Mouse (Mus musculus): ENCODE data around the gene Cflar.
A peak's percentile ranks its signal among the peaks of the same experiment; 100 is the strongest.

The Cflar gene

DNA sequence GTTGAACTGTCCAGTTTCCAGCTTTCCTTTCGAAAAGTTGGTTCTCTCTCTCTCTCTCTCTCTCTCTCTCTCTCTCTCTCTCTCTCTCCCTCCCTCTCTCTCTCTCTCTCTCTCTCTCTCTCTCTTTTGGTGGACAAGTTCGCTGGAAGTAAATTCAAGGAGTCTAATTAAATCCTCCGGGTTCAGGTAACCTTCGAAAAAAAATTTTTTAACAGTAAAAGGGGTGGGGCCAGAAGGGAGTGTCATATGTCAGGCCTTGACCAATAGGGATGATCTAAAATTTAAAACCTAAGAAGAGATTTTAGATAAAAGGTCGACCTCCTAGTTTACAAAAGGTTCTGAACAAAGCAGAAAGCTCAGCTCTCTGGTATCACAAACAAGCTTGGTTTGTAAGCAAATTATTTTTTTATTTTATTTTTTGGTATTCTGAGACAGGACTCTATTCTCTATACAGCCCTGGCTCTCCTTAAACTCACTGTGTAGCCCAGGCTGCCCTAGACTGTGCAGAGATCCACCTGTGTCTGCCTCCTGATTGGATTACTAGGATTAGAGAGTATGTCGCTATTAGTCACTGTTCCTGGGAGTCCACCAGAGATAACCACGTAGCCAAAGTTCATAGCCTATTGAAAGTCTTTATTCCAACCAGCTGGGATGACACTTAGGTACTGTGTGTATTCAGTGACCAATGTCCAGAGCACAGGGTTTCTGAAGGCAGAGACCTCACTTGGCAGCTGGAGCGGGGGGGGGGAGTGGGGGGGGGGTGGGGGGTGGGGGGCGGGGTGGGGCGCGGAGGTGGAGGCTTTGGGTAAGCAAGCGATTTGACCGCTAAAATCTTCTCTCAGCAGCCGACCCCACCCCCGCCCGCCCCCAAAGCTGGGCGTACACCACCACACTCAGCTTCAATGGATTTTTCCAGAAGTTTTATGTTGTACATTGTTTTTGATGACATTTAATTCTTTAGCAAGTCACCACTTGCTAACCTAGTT lies 1.1 kb downstream of the Cflar start:
- no peak for DNase-seq (ENCODE audit: low spot score in 2 of 2)

DNA sequence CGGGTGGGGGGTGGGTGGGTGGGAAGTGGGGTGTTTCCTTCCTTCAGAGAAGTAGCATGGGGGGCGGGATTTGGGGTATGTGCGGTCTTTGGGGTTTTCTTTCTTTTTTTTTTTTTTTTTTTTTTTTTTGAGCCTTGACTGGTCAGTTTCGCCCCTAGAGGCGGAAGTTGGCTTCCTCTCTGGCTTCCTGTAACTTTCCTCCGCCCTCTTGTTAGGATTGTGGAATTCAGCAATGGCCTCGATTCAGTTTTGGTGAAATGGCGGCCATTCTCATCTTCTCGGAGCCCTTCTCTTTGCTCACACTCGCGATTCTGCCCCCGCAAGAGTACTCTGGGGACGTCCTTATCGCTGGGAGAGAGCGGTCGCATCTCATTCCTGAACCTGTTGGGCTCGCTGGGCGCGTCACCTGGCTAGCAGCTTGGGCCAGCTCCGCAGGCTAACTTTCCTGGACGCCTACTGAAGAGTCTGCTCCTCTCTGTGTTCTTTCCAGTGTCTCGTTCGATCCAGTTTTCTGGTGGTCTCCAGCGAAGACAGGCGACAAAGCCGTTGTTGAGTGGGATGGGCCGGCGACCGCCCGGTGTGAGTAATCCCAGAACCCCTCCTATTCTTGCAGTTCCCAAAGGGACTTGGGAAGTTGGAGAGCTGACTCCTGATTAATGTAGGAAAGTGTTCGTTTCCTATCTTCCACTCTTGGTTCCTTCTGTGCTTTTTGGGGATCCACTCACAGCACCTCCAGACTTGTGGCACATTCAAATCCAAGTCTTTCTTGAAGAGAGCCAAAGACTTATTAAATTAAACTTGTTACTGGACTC lies 2.0 kb downstream of the Cflar start:
- peak; percentile 44 to 54 for DNase-seq (ENCODE audit: low spot score in 2 of 2)

DNA sequence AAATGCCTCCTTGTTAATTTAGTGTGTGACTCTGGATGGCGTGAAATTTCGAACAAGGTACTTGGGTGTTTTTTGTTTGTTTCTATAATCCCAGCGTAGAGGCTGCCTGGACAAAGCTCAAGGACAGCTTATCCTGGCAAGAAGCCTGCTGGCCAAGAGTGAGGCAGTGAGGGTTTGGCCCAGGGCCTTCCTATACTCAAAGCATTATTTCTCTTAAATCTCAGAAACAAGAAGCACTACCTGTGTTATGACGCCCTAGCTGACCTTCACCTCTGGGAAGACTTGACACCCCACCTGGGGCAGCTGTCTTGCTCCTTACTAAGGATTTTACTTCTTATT lies 2.6 kb downstream of the Cflar start:
- DNase-seq (ENCODE audit: low spot score in 2 of 2), result no peak

DNA sequence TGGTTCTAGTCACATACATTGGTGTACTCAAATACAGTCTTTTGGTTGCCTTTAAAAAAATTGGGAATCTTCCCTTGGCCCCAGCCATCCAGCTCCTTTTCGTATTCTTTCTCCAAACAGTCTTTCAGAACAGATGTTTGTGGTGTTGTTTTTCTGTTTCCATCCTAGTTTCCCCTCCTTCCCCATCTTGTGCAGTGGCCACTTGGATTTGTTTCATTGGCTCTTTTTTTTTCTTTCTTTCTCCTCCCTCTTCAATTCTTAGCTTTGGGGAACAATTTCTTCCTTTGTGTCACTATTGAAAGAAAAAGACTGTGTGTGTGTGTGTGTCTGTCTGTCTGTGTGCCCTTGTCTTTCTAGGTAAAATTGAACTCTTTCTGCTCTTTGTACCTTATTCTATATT lies 3.1 kb downstream of the Cflar start:
- no peak for DNase-seq (ENCODE audit: low spot score in 2 of 2)

DNA sequence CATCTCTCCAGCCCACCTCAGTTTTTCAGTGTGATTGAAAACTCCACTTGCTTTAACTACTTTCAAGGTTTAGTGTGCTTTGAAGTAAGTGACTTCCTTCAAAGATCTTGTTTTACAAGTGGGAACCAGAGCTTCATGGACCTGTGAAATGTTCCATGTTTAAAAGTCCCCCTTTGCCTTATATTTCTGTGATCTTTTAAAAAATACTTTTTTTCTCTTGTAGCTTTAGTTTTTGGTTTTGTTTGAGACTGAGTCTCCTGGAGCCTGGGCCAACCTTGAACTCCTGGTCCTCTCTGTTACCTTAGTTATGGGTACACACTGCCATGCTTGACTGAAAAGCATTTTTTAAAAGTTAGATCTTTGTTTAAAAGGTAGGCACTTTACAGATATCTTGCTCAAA lies 4.2 kb downstream of the Cflar start:
- no peak for DNase-seq (ENCODE audit: low spot score in 2 of 2)

DNA sequence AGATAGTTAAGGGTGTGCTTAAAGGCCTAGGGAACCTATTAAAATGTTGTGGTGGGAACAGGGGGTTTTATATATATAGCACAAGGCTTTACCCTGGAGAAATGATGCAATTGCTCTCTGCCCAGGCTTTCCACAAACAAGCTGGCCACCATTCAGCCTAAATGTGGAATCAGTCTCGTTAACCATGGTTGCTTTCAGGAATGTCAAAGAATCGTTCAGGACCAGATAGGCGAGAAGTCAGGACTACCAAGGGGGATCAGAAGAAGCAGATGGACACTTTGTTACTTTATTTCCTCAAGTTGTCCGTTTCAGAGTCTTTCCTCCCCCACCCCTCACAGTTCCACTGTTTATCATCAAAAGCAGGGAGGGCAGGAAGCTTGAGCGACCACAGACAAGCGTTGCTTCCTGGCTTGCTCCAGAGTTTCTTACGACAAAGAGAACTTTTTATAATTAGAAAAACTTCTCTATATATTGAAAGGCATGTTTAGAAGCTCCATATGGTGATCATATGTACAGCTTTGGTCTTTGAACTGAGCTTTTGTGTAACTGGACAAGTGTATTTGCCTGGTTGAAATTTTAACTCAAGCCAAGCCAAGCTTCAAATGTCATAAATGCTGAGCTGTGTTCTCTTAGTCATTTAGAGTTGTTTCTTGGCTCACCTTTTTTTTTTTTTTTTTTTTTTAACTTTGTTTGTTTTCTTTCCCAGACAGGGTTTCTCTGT lies 5.0 kb downstream of the Cflar start:
- no peak for DNase-seq (ENCODE audit: low spot score in 2 of 2)

DNA sequence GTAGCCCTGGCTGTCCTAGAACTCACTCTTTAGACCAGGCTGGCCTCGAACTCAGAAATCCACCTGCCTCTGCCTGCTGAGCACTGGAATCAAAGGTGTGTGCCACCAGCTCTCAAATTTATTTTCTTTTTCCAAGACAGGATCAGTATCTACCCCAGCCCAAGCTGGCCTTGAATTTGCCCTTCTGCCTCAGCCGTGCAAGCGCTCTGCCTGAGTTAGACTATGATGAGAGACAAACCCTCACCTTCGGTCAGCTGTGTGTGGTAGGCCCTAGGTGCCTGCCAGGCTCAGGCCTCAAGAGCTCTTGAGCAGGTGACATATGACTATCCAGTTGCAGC lies 5.5 kb downstream of the Cflar start:
- no peak for DNase-seq (ENCODE audit: low spot score in 2 of 2)

DNA sequence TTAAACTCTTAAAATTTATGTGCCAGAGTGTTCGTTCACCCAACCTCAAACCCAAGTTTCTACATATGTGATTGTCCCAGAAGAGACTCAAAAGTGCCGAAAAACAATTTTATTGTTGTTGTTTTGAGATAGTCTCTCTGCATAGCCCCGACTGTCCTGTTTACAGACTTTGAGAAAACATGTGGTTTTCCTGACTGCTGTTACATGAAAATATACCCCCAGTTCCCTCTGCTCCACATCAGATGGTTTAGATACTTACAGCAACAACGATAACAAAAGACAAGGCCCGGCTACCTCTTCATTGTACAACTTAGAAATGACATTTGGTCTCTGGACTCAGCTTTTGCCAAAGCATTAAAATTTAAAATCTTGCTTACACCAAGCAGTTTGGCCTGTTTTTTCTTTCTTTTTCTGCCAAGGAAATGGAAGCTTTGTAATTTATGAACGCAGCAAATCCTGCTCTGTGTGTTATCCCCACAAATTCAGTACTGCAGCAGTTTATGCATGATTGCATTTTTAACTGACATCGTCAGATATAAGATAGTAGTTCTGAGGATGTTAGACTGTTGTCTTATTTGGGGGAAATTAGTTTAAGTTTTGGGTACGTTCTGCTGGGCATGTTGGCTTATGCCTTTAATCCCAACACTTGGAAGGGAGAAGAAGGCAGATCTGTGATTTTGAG lies 6.4 kb downstream of the Cflar start:
- DNase-seq (ENCODE audit: low spot score in 2 of 2), result no peak

DNA sequence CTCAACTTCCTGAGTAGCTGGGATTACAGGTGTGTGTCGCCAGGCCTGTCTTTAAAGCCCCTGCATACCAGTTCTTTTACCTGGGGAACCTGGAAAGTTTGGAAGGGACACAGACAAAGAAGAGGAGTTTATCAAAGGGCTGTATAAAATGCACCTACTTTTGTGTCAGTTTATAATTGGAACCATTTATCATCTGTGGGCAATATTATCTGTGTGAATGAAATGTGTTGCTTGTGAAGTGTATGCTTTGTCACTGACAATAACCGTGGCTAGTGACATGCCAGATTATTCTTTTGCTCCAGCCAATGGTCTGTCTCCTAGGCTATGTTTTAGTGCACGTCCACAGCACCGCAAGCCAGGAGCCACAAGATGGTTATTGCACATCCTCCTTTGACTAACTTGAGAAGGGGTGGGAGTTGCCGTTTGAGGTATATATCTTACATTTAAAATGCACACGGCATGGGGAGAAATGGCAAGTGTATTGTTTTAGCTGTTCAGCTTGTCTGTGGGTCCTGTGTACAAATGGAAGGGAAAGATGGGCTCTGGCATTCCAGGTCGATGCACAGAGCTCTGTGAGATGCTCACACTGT lies 8.1 kb downstream of the Cflar start:
- DNase-seq (ENCODE audit: low spot score in 2 of 2), result no peak

DNA sequence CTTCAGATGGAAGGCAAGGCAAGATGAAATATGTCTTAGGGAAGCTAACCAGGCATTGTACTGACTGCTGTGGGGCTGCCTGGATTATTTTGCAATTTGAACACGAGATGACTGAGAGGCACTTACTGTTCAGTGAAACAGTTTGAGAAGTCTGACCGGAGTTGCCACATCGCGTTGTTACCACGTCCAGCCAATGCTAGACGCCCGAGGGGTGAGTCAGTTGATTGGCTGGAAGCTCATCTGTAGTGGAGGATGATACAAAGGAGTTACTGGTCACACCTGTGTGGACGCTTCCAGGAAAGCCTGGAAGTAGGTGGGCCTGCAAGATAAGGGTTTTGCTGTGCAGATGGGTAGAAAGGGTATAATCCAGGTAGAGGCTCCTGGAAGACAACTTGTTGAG lies 8.8 kb downstream of the Cflar start:
- no peak for DNase-seq (ENCODE audit: low spot score in 2 of 2)

DNA sequence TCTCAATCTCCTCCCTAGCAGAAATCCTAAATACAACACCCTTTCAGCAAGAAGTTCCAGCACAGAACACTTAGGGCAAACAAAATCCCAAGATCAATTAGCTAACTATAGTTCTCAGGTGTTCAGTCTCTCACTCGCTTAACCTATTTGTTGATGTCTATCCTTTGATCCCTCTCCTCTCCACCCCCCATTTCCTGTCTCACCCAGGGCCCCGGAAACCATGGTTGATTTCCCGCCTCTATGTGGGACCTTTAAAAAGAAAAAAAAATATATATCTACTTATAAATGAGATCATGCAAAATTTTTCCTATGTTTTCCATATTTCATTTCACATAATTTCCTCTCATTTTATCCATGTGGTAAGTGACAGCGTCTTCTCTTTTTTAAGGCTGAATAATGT lies 9.7 kb downstream of the Cflar start:
- no peak for DNase-seq (ENCODE audit: low spot score in 2 of 2)

DNA sequence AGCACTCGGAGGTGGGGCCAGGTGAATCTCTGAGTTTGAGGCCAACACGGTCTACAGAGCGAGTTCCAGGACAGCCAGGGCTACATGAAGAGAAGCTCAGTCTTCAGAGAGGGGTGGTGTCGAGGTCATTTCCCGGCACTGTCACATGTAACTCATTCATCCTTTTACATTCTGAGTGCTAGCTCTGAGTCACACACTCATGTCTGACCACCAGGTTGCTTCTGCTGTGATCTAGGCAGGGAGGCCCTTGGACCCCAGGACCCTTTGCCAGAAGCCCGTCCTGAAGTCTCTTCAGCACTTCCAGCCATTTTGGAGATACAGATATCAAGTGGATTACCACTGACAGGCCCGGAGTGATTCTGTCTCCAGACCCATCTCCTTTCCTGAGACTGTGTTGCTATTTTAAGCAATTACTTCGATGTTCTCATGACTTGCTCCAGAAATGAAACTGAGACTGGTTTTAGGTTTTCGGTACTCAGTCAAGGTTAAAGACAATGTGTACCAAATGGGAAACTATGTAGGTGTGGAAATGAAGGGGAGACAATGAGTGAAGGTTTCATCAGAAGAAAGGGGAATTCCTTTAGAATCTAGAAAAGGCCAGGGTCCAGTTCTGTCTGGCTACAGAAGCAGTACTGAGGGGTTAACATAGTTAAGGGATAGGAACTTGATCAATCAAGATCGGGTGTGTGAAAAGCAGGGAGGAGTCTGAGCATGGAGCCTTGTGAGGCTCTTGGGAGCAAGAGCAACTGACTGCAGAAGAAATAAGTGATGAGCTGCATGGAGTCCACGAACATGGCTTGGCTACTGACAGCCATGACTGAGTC lies 11.0 kb downstream of the Cflar start:
- DNase-seq (ENCODE audit: low spot score in 2 of 2), result no peak

DNA sequence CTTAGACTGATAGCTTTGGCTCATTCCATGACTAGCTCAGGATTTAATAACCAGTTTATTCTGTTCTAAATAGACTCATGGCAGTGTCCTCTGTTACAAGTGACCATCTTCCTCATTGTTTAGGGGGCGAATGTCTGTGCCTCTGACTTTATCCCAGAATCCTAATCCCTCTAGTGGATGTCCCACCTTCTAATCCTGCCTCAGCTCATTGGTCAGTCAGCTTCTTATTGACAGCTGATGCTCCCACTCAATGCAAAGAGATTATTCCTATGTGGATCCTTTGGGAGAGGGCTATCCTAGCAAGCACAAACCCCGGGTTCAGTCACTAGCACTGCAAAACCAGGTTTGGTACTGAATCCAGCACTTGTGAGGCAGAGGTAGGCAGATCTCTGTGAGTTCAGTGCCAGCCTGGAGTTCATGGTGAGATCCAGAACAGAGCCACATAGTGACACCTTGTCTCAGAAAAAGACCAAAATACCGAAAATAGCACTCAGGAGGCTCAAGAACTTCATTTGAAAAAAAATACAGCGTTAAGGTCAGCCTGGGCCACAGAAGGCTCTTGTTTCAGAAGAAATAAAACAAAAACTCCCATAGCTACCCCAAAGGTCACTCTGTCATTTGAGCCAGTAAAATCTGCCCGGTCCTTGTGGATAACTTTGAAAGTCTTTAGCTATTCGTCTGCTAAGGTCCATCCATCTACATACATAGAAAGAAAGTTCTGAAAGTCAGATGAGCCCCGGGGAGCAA lies 11.9 kb downstream of the Cflar start:
- no peak for DNase-seq (ENCODE audit: low spot score in 2 of 2)

DNA sequence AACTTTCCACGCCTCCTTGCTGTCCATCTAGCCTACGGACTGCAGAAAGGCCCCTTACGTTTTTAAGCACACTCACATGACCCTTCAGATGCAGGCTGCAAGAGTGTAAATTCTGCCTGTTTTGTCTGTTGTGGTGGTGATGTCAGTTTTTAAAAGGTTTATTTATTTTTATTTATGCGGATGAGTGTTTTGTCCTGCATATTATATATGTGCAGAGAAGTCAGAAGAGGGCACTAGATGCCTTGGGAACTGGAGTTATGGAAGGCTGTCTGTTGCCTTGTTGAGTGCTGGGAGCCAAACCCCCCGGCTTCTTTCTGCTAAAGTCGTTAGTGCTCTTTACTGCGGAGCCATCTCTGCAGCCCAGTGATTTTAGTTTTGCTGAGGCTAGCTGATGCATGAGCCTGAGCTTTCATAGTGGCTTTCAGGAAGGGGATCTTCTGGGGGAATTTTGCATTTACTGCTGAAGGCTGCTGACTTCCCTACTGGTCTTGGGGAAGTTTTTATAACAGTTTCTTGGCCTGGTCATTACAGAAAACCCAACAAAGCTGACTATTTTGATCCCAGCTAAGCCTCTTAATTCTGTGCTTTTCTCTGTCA lies 12.6 kb downstream of the Cflar start:
- no peak for DNase-seq (ENCODE audit: low spot score in 2 of 2)

DNA sequence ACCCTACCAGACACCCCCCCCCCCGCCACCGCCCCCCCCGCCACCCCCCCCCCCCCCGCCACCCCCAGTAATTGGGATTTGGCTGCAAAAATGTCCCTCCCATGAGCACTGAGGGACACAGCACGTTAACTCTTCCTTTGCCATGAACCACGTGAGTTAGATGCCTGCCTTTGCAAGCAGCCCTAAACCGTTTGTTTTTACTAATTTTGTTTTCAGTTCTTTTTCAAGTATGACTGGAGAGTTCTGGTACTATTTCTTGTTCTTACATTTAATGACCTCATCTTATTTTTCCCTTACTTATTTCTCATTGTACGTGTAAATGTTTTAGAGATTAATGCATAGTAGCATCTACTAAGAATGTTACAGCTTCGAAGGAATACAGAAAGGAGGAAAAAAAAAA lies 13.2 kb downstream of the Cflar start:
- DNase-seq (ENCODE audit: low spot score in 2 of 2), result no peak

DNA sequence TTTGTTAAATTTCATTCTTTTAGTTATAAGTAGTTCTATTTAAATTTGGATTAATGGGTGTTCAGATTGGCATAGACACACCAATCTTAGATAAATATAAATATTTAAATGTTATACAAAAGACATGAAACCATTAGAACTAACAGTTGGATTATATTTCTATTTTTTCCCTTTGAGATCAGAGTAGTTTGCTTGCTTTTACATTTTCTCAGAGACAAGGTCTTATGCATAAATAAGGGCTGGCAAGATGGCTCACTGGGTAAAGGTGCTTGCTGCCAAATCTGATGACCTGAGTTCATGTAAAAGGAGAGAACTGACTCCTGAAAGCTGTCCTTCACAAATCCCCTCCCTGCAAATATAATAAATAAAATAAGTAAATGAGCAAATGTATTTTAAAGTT lies 13.8 kb downstream of the Cflar start:
- no peak for DNase-seq (ENCODE audit: low spot score in 2 of 2)

DNA sequence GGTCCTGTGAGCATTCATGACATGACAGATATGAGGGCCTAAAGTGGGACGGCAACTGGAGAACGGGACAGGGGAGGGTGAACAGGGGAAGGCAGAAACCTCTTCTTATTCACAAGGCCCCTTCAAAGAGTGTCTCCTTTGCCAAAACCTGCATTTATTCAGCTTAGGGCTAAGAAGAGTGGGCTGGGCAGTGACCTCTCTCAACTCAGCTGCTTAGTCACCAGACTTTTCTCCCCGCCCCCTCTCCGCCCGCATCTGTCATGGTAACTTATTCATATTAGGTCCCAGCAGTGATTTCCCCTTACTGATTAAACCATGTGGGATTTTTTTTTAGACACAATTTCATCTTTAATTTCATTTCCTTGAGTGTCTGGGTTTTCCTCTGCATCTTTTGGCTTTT lies 14.5 kb downstream of the Cflar start:
- no peak for DNase-seq (ENCODE audit: low spot score in 2 of 2)

DNA sequence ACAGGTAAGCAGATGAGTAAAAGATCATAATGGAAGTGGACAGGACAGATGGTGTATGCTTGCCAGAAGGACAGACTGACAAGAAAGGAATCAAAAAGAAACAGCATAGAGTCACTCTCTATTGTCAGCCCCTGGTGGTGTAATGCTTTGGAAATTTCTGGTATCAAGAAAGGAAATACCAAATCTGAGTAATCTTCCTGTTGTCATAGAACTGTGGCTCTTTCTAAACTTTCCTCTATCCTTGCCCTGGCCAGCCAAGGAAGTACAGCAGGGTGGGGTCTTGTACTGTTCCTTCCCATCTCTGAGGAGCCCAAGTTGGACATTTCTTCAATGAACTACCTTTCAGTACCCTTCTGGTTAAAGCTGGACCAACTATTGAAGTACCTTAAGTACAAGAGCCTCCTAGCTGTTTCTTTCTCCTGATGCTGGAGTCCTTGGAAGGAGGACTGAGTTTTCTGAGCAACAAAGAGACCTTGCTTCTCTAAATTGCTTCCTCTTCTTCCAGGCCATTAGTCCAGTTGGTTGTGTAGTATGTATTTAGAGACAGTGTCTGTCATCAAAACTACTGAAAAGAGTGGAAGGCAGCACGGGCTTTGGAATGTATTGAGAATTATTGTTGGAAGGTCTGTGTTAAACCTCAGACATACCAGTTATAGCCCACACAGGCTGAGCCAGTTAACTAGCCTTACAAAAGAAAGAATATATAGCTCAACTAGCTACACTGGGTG lies 15.9 kb downstream of the Cflar start:
- no peak for DNase-seq (ENCODE audit: low spot score in 2 of 2)

Data from right cerebral cortex, adult 2 months (tissue).